Mouse (Mus musculus) common myeloid progenitor, adult 5-6 weeks (primary cell): ENCODE results near the gene Tchp. TPM values are rescaled to one million over a fixed set of nuclear protein-coding genes. Genes with fewer than 3 reads are reported as not detected.

Source experiments
- ATAC-seq: replicated peaks from 2 replicates; pipeline ENCODE4 v1.8.0; 2016; ENCODE audit warnings: low read depth, mild to moderate bottlenecking, moderate TSS enrichment, inconsistent platforms; ENCODE audit not compliant: poor library complexity, severe bottlenecking
- total RNA-seq: library from RNA; stranded (forward); fragments of 200-1000, 187-1606 nt; gene quantifications from 2 replicates; pipeline ENCODE4 v1.2.3, GENCODE M21; 2017

Tchp gene
- total RNA-seq, result 9.7 and 12.3 TPM in 2 replicates

DNA sequence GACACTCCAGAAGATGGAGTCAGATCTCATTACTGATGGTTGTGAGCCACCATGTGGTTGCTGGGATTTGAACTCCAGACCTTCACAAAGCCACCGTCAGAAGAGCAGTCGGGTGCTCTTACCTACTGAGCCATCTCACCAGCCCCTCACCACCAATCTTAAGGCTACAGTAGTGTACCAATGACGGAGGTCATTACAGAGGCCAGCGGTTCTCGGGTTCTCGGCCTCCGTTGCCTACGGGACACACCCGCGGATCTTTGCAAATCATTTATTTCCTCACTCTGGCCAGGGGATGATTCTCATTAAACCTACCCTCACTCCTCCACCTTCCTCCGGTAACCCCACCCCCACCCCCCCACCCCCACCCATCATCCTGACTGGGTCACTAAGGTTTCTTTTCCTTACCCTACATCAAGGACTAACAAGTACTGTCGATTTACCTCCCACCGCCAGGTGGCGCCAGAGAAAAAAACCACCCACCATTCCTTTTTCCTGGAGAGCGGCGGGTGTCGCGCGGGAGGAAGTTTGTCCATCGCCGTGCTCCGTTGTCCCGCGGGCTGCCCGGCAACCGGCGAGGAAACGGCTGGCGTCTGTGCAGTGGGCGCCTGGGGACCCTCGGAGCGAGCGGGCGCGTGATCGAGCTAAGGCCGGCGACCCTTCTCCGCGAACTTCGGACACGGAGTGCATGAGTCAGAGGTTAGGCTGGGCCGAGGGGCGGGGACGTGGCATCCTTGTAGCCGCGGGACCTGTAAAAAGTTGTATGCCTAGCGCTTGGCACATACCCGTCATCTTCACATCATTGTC lies at the start of gene Tchp:
Gene Tchp (plus strand): TSS at position 496 of the 804 bp plus-strand sequence.
- peak; percentile 81 for ATAC-seq

GRCm38 (mm10) chr5:114658255-114658654 lies 49.3 kb upstream of the Tchp start, which contains the start of gene Trpv4:
Gene Trpv4 (minus strand): TSS chr5:114658421.
- no peak for ATAC-seq

DNA sequence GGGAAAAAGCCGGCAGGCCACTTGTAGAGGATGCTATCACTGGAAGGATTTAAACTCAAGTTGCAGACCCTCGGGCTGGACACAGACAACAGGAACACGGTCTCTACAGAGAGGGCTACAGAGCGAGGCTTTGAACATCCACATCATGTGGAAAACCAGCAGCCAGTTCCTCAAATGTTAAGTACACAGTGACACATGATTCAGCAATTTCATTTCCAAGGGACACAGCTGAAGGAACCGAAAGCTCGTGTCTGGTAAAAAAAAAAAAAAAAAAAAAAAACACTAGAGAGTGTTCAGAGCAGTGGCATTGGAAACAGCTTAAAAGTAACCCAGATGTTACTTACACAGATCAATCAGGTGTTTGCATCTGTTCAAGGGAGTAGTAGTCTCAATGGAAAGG lies 46.5 kb upstream of the Tchp start:
- peak; percentile 81 for ATAC-seq

- no peak for ATAC-seq
Observed at GRCm38 (mm10) chr5:114664139-114664538, 43.4 kb upstream of the Tchp start.

- ATAC-seq, result no peak
Observed at GRCm38 (mm10) chr5:114664750-114665149, 42.8 kb upstream of the Tchp start.

DNA sequence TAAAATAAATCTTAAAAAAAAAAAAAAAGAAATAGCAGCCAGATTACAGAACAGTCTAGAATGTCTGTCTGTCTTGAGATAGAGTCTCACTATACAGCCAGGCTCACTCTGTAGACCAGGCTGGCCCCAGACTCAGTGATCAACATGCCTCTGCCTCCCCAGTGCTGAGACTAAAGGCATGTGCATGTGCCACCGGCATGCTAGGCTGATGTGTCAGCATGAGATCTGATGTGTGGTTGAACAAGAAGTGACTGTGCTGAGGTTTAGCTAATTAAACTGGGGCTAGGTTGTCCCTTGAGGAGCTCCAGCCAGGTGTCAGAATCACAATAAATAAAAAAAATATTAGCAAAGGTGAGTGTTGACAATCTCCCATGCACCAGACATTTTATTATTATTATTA lies 40.9 kb upstream of the Tchp start:
- no peak for ATAC-seq

- peak; percentile 95 for ATAC-seq
Observed at GRCm38 (mm10) chr5:114667228-114667856, 40.2 kb upstream of the Tchp start.

DNA sequence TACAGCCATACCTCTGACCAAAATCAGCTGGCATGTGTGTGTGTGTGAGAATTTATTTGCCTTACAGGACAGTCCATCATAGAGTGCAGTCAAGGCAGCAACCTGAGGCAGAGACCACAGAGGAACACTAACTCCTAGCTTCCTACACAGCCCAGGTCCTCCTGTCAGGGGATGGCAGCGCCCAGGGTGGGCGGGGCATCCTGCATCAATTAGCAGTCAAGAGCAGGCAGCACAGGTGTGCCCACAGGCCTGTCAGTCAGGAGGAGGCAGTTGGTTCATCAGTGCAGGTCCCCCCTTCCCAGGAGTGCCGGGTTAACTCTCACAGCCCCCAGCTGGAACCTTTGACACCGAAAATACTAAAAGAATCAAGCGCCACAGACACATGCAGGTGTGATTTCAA lies 38.5 kb upstream of the Tchp start:
- ATAC-seq, result no peak

DNA sequence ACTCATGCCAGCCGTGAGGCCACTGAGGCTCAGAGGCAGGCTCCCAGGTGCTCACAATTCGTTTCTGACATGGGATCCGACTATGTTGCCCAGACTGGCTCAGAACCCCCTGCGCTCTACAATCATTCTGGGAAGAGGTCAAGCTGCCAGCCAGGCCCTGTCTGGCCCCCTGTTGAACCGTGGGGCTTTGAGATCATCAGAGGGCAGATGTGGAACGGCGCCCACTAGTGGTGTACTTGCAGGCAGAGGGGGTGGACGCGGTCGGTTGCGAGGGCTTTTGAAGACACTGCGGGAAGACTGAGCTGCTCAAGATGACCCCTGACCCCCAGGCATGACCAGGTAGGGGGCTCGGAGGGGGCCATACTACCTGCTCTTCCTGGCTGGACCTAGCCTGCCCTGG lies 34.4 kb upstream of the Tchp start:
- ATAC-seq, result no peak

DNA sequence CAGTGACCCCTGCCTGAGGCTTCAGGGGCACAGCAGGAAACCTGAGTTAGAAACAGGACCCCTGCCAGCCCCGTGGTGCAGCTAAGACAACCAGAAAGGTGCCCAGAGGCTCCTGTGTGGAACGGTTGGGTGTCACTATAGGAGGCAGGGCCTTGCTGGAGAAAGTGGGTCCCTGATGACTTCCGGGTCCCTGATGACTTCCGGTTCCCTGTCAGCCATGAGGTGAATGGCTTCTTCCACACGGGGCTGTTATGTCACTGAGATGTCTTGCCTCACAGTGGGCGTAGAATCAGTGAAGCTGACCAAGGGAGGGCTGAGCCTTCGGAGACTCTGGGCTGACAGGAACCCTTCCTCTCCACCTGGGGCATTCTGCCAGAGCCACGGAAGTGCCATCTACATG lies 33.0 kb upstream of the Tchp start:
- no peak for ATAC-seq

- ATAC-seq, result peak; percentile 23
Observed at GRCm38 (mm10) chr5:114679841-114680591, 27.5 kb upstream of the Tchp start.

GRCm38 (mm10) chr5:114680676-114681285 lies 26.8 kb upstream of the Tchp start:
- ATAC-seq, result peak; percentile 69

GRCm38 (mm10) chr5:114681717-114682116 lies 25.8 kb upstream of the Tchp start:
- peak; percentile 56 for ATAC-seq

- ATAC-seq, result no peak
Observed at GRCm38 (mm10) chr5:114685986-114686385, 21.6 kb upstream of the Tchp start.

GRCm38 (mm10) chr5:114686726-114687210 lies 20.8 kb upstream of the Tchp start:
- ATAC-seq, result no peak

- ATAC-seq, result no peak
Observed at GRCm38 (mm10) chr5:114687901-114688300, 19.7 kb upstream of the Tchp start.

- ATAC-seq, result no peak
Observed at GRCm38 (mm10) chr5:114688703-114689102, 18.9 kb upstream of the Tchp start.

- ATAC-seq, result peak; percentile 31
Observed at GRCm38 (mm10) chr5:114689700-114690366, 17.7 kb upstream of the Tchp start.

GRCm38 (mm10) chr5:114690633-114691567 lies 16.7 kb upstream of the Tchp start, which contains the start of gene Gltp:
Gene Gltp (minus strand): TSS chr5:114690984.
- ATAC-seq, result peak; percentile 83
